Mouse (Mus musculus) olfactory bulb, adult 2 months (tissue): ENCODE measurements around the gene Ntn5.

Experiments used
- CTCF ChIP-seq: fragments of 200-500 bp; IDR thresholded peaks from 2 replicates; pipeline ENCODE4 v1.5.1; 2012; ENCODE audit warnings: low read depth, mild to moderate bottlenecking, low read length, moderate library complexity; ENCODE audit not compliant: insufficient read depth
- POLR2A ChIP-seq: fragments of 200-500 bp; IDR thresholded peaks from 2 replicates; pipeline ENCODE4 v1.6.1; 2012; ENCODE audit warnings: mild to moderate bottlenecking, low read depth, low read length, moderate library complexity; ENCODE audit not compliant: insufficient read depth

- no peak for TF ChIP-seq POLR2A
- TF ChIP-seq CTCF = no peak
Measured at GRCm38 (mm10) chr7:45677627-45678295, 6.1 kb upstream of the Ntn5 start.
